Mouse (Mus musculus) heart, postnatal 0 days (tissue): ENCODE data around the gene Mas1. TPM values are rescaled to one million over a fixed set of nuclear protein-coding genes. Genes with fewer than 3 reads are reported as not detected.

Experiments
- ATAC-seq: fragments of 200-750 bp; cut with Nextera tagmentation; 2 replicates; pipeline ENCODE4 v1.8.0; 2017; ENCODE audit warnings: low read depth, moderate number of reproducible peaks, moderate library complexity; ENCODE audit not compliant: insufficient read depth
- DNase-seq: peaks from one replicate; pipeline ENCODE4 v3.0.0-alpha.2; 2016; ENCODE audit warnings: low spot score
- H3K27ac ChIP-seq: fragments of 300-500 bp; sonication (generic); 2 replicates; pipeline ENCODE4 v1.5.1; 2014; ENCODE audit warnings: low read depth, mild to moderate bottlenecking
- H3K27me3 ChIP-seq: fragments of 300-500 bp; sonication (generic); 2 replicates; pipeline ENCODE4 v1.6.1; 2014; ENCODE audit warnings: low read length, mixed read lengths; ENCODE audit not compliant: control insufficient read depth, insufficient read depth
- H3K36me3 ChIP-seq: fragments of 300-500 bp; sonication (generic); replicated peaks from 2 replicates; pipeline ENCODE4 v1.6.1; 2014; ENCODE audit warnings: low read length, mixed read lengths; ENCODE audit not compliant: control insufficient read depth, insufficient read depth
- H3K4me1 ChIP-seq: fragments of 300-500 bp; sonication (generic); 2 replicates; pipeline ENCODE4 v1.6.1; 2014; ENCODE audit warnings: antibody characterized with exemption; ENCODE audit not compliant: control insufficient read depth, insufficient read depth
- H3K4me2 ChIP-seq: fragments of 300-500 bp; sonication (generic); 2 replicates; pipeline ENCODE4 v1.6.1; 2014; ENCODE audit warnings: low read depth, mild to moderate bottlenecking, low read length, moderate library complexity
- H3K4me3 ChIP-seq: fragments of 300-500 bp; sonication (generic); 2 replicates; pipeline ENCODE4 v1.5.1; 2014; ENCODE audit warnings: low read depth, low read length
- H3K9ac ChIP-seq: fragments of 300-500 bp; sonication (generic); replicated peaks from 2 replicates; pipeline ENCODE4 v1.6.1; 2014; ENCODE audit warnings: low read depth, low read length, mixed read lengths
- H3K9me3 ChIP-seq: fragments of 300-500 bp; sonication (generic); replicated peaks from 2 replicates; pipeline ENCODE4 v1.6.1; 2016; ENCODE audit warnings: low read length; ENCODE audit not compliant: control insufficient read depth
- CTCF ChIP-seq: IDR thresholded peaks from 2 replicates; pipeline ENCODE4 v1.5.1; 2016; ENCODE audit warnings: antibody characterized with exemption, control low read depth, low read depth
- EP300 ChIP-seq: IDR thresholded peaks from 2 replicates; pipeline ENCODE4 v1.6.1; 2016; ENCODE audit warnings: antibody characterized with exemption, low read depth
- WGBS: fragments of 180-500 bp; shearing (Covaris S2); extraction: QIAGEN DNeasy Blood & Tissue Kit; methylation state at CpG from one replicate; pipeline ENCODE4 v1.1.7; 2014; 5-methylcytosine and 5-hydroxymethylcytosine counted together
- polyA plus RNA-seq: library from polyadenylated mRNA; unstranded; fragments of >200 nt; fragmentation: Nextera tagmentation; extraction: Ambion mirVana; gene quantifications from 2 replicates; pipeline ENCODE4 v1.2.1, GENCODE M21; 2015
- total RNA-seq: library from RNA; depleted of rRNA; stranded (reverse); fragments of >200 nt; gene quantifications from 2 replicates; pipeline ENCODE4 v1.2.3, GENCODE M21; 2014; ENCODE audit warnings: low replicate concordance

Mas1 gene
- total and polyA plus RNA-seq, 2 experiments from 2014 or later = 0.27 TPM; not detected in 1

- 72% methylated on average over 35 of the region's 35 CpGs for WGBS
- Histone ChIP-seq H3K27me3 (no peaks in the 10 kb centered on the region), H3K9me3 (no peaks in the 10 kb centered on the region), H3K27ac (no peak within 1 kb of the TSS), H3K4me1 (no peaks in the 10 kb centered on the region), H3K36me3 (peaks cover 52% of the 10 kb centered on the region), H3K9ac (no peak within 1 kb of the TSS), H3K4me3 (no peak within 1 kb of the TSS), H3K4me2 (no peak within 1 kb of the TSS)
- no peak for DNase-seq
- TF ChIP-seq CTCF = no peak
- no peak for TF ChIP-seq EP300
- ATAC-seq = no peak
These were observed 41.7 kb upstream of the Mas1 start, which contains the start of gene Pnldc1 for GRCm38 (mm10) chr17:12909361-12910280. Gene Pnldc1 (minus strand): TSS chr17:12910230.

DNA sequence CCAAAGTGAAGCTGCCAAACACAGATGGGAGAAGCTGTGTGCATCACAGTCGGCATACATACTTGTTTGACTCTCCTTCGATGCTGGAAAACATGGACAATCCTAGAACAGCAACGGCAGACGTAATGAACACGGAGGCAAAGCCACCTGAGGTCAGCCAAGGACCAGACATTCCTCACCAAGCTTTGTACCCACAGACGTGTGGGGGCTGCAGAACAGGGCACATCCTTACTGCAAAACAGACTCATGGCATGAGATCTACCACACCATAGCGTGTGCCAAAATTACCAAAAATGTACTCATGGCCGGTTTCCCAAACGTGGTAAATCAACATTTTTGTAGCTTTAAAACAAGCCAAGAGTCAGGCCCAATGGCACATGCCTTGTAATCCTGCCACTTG, 38.5 kb upstream of the Mas1 start:
- DNase-seq (no peak), ATAC-seq (no peak)
- 85% methylated on average over 9 of the region's 9 CpGs for WGBS
- H3K4me1 ChIP-seq = no peaks in the 10 kb centered on the region
- TF ChIP-seq CTCF (no peak), EP300 (no peak)
- H3K4me3 ChIP-seq = no peak overlapping the region
- peaks cover 41% of the 10 kb centered on the region for H3K36me3 ChIP-seq
- H3K4me2 ChIP-seq = no peak overlapping the region
- no peaks in the 10 kb centered on the region for H3K9me3 ChIP-seq
- no peaks in the 10 kb centered on the region for H3K27me3 ChIP-seq
- H3K9ac ChIP-seq = no peak overlapping the region
- H3K27ac ChIP-seq = no peak overlapping the region

DNA sequence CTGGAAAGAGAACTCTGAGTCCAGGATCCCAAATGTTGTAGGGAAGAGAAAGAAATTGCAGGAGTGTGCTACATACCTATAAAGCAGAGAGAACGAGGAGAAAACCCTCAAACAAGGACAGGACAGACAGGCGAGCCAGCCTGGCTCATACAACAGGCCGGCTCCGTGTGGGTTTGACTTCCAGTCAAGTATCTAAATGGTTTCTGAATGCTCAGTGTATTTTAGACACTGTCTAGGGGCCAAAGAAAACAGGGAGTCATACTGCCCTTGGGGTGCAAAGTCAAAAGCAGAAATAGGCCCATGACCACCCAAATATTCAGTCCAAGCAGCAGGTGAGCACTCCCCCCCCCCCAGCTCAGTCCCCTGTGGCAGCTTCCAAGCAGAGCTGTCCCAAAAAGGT, 37.9 kb upstream of the Mas1 start:
- Histone ChIP-seq H3K9ac (no peak overlapping the region), H3K27ac (no peak overlapping the region), H3K4me1 (no peaks in the 10 kb centered on the region), H3K4me2 (no peak overlapping the region), H3K9me3 (no peaks in the 10 kb centered on the region), H3K4me3 (no peak overlapping the region), H3K36me3 (peaks cover 36% of the 10 kb centered on the region), H3K27me3 (no peaks in the 10 kb centered on the region)
- TF ChIP-seq CTCF (no peak), EP300 (no peak)
- ATAC-seq = no peak
- no peak for DNase-seq
- 86% methylated on average over 4 of the region's 4 CpGs for WGBS

DNA sequence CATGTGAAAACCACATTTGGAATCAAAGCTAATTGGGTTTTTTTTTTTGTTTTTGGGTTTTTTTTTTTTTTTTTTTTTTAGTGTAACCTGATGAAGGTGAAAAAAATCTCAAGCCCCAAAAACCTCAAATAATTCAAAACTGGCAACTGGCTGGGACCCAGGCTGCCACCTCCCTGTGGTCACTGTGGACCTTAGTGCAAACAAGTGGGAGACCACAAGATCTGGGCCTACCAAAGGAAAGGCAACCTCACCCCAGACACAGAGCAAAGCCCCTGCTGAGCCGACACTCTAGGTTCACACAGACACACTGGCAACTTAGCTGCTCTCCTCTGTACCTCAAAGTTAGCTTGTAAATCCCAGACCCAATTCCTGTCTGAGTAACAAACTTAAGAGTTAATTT, 36.4 kb upstream of the Mas1 start:
- no peak overlapping the region for H3K27ac ChIP-seq

DNA sequence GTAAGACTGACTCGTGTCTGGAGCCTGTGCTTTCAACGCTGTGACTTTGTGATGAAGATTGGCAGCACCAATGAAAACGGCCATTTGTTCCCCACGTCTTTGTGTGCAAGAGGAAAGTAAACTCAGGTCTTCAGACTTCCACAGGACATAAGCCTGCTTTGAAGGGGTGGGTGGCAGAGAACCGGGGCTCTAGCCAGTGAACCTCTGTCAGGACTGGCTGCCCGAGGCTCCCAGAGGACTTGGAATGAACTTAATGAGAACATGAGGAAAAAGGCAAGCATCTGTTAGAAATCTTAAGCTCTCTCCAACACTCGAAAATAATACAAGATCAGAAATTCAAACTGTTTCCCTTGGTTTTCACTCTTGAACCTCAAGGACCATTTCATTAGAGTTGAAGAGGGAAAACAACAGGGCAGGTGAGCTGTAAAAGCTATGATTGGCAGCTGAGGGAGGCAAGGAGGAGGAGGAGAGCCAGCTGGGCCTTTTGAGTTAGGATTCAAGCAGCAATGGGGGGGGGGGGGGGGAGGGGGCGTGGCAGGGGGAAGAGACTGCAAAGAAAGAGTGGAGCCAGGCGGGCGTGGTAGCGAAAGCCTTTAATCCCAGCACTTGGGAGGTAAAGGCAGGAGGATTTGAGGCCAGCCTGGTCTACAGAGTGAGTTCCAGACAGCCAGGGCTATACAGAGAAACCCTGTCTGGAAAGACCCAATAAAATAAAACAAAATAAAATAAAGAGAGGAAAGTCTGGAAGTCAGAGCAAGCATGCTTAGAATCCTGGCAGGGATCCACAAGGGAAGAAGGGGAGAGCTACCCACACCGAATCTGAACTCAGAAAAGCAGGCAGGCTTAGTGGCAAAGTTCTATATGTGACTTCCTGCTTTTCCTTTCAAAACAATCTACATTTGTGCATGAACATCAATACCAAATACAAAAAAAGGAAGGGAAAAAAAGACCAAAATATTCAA, 35.7 kb upstream of the Mas1 start:
- Histone ChIP-seq H3K4me3 (no peak overlapping the region), H3K27me3 (no peaks in the 10 kb centered on the region), H3K9ac (no peak overlapping the region), H3K27ac (no peak overlapping the region), H3K4me1 (no peaks in the 10 kb centered on the region), H3K4me2 (no peak overlapping the region), H3K36me3 (peaks cover 36% of the 10 kb centered on the region), H3K9me3 (no peaks in the 10 kb centered on the region)
- ATAC-seq = no peak
- 64% methylated on average over 11 of the region's 12 CpGs for WGBS
- DNase-seq = no peak
- TF ChIP-seq EP300 = no peak
- no peak for TF ChIP-seq CTCF

More for the DNA sequence above, 36.4 kb upstream of the Mas1 start:
- H3K36me3 ChIP-seq = peaks cover 33% of the 10 kb centered on the region
- H3K9ac ChIP-seq = no peak overlapping the region
- ATAC-seq = no peak
- H3K9me3 ChIP-seq = no peaks in the 10 kb centered on the region
- H3K4me3 ChIP-seq = no peak overlapping the region
- no peak overlapping the region for H3K4me2 ChIP-seq
- DNase-seq = no peak
- TF ChIP-seq CTCF (no peak), EP300 (no peak)
- H3K27me3 ChIP-seq = no peaks in the 10 kb centered on the region
- 91% methylated on average over 1 of the region's 1 CpGs for WGBS
- no peaks in the 10 kb centered on the region for H3K4me1 ChIP-seq
